Mouse (Mus musculus): ENCODE measurements around the gene Ankrd40.

- no peak for TF ChIP-seq ETS1 (conservative IDR thresholded peaks at IDR 0.05; ENCODE audit: low read depth, low read length)
- TF ChIP-seq POLR2A (IDR thresholded peaks at IDR 0.05; ENCODE audit: low read depth, low read length), result no peak
- no peak for TF ChIP-seq USF1 (IDR thresholded peaks at IDR 0.05; ENCODE audit: low read depth, low read length)
- no peak for TF ChIP-seq UBTF (IDR thresholded peaks at IDR 0.05; ENCODE audit: low read depth, low read length)
- no peak for TF ChIP-seq TCF12 (IDR thresholded peaks at IDR 0.05; ENCODE audit: low read depth, low read length)
- TF ChIP-seq ELF1 (IDR thresholded peaks at IDR 0.05; ENCODE audit: low read depth, low read length), result no peak
- no peak for TF ChIP-seq MEF2A (IDR thresholded peaks at IDR 0.05; ENCODE audit: borderline replicate concordance, low read depth, low read length)
- TF ChIP-seq CTCF (conservative IDR thresholded peaks at IDR 0.05 in 1 of 2, IDR thresholded peaks at IDR 0.05 in 1 of 2; ENCODE audit: low read depth in 2 of 2, low read length in 2 of 2), result no peak
These were observed 23.3 kb downstream of the Ankrd40 start for GRCm38 (mm10) chr11:94351094-94351493.
